Mouse (Mus musculus) monocyte, adult 2 months (primary cell): ENCODE results near the gene Etv1.
"Not testable (repeated sequence)": the region's sequence is repeated elsewhere in the genome, so short reads cannot be mapped to it uniquely, and the experiment has no call there.

Experiments used
- DNase-seq, 2 experiments: peaks; one replicate each; pipeline ENCODE4 v3.0.0; 2022; ENCODE audit warnings: low spot score in 2 of 2, low read depth in 1 of 2

The Etv1 gene

GRCm38 (mm10) chr12:38816235-38816634 lies 37.1 kb downstream of the Etv1 start:
- DNase-seq, result no peak

GRCm38 (mm10) chr12:38818320-38818719 lies 39.1 kb downstream of the Etv1 start:
- DNase-seq, result no peak

GRCm38 (mm10) chr12:38820642-38821041 lies 41.5 kb downstream of the Etv1 start:
- no peak for DNase-seq

GRCm38 (mm10) chr12:38824405-38824804 lies 45.2 kb downstream of the Etv1 start:
- DNase-seq, result no peak

- no peak for DNase-seq
Observed at GRCm38 (mm10) chr12:38832981-38833380, 53.8 kb downstream of the Etv1 start.

- DNase-seq, result no peak
Observed at GRCm38 (mm10) chr12:38834581-38834980, 55.4 kb downstream of the Etv1 start.

- not testable (repeated sequence) for DNase-seq
Observed at GRCm38 (mm10) chr12:38834986-38835385, 55.8 kb downstream of the Etv1 start.

- no peak for DNase-seq
Observed at GRCm38 (mm10) chr12:38843801-38844295, 64.7 kb downstream of the Etv1 start.

- no peak for DNase-seq
Observed at GRCm38 (mm10) chr12:38847500-38848261, 68.5 kb downstream of the Etv1 start.

- no peak for DNase-seq
Observed at GRCm38 (mm10) chr12:38849994-38850393, 70.8 kb downstream of the Etv1 start.

GRCm38 (mm10) chr12:38854274-38854673 lies 75.1 kb downstream of the Etv1 start:
- no peak for DNase-seq

- no peak for DNase-seq
Observed at GRCm38 (mm10) chr12:38854751-38855150, 75.6 kb downstream of the Etv1 start.

GRCm38 (mm10) chr12:38859675-38860074 lies 80.5 kb downstream of the Etv1 start:
- no peak for DNase-seq

GRCm38 (mm10) chr12:38860168-38861115 lies 81.3 kb downstream of the Etv1 start:
- no peak for DNase-seq

- DNase-seq, result no peak
Observed at GRCm38 (mm10) chr12:38863395-38863794, 84.2 kb downstream of the Etv1 start.

GRCm38 (mm10) chr12:38863982-38864828 lies 85.0 kb downstream of the Etv1 start:
- DNase-seq, result no peak

GRCm38 (mm10) chr12:38874470-38874995 lies 95.4 kb downstream of the Etv1 start:
- no peak for DNase-seq

- no peak for DNase-seq
Observed at GRCm38 (mm10) chr12:38904516-38904915, 125.3 kb downstream of the Etv1 start.

GRCm38 (mm10) chr12:38906314-38906713 lies 127.1 kb downstream of the Etv1 start:
- no peak for DNase-seq

GRCm38 (mm10) chr12:38906812-38907211 lies 127.6 kb downstream of the Etv1 start:
- no peak for DNase-seq

- no peak for DNase-seq
Observed at GRCm38 (mm10) chr12:38908947-38909346, 129.8 kb downstream of the Etv1 start.
